Mouse (Mus musculus) intestine, postnatal 0 days (tissue): ENCODE measurements around the gene A630001G21Rik. TPM values are rescaled to one million over a fixed set of nuclear protein-coding genes. Genes with fewer than 3 reads are reported as not detected.

Source experiments
- ATAC-seq: fragments of 200-750 bp; cut with Nextera tagmentation; 2 replicates; pipeline ENCODE4 v1.8.0; 2017; ENCODE audit warnings: mild to moderate bottlenecking, moderate TSS enrichment, moderate library complexity
- H3K27ac ChIP-seq: fragments of 300-500 bp; sonication (generic); 2 replicates; pipeline ENCODE4 v1.5.1; 2014; ENCODE audit warnings: mild to moderate bottlenecking, low read depth, low read length, moderate library complexity
- H3K27me3 ChIP-seq: fragments of 300-500 bp; sonication (generic); replicated peaks from 2 replicates; pipeline ENCODE4 v1.6.1; 2014; ENCODE audit warnings: low read length, mixed read lengths; ENCODE audit not compliant: control insufficient read depth, insufficient read depth
- H3K36me3 ChIP-seq: fragments of 300-500 bp; sonication (generic); 2 replicates; pipeline ENCODE4 v1.6.1; 2014; ENCODE audit warnings: mild to moderate bottlenecking, moderate library complexity; ENCODE audit not compliant: control insufficient read depth, insufficient read depth
- H3K4me1 ChIP-seq: fragments of 300-500 bp; sonication (generic); replicated peaks from 2 replicates; pipeline ENCODE4 v1.6.1; 2014; ENCODE audit warnings: antibody characterized with exemption, low read length, mixed read lengths; ENCODE audit not compliant: control insufficient read depth, insufficient read depth
- H3K4me2 ChIP-seq: fragments of 300-500 bp; sonication (generic); replicated peaks from 2 replicates; pipeline ENCODE4 v1.6.1; 2014; ENCODE audit warnings: low read depth, mild to moderate bottlenecking, moderate library complexity
- H3K4me3 ChIP-seq: fragments of 300-500 bp; sonication (generic); 2 replicates; pipeline ENCODE4 v1.5.1; 2014; ENCODE audit warnings: low read depth, low read length
- H3K9ac ChIP-seq: fragments of 300-500 bp; sonication (generic); 2 replicates; pipeline ENCODE4 v1.6.1; 2014; ENCODE audit warnings: mild to moderate bottlenecking, low read depth, low read length
- H3K9me3 ChIP-seq: fragments of 300-500 bp; sonication (generic); 2 replicates; pipeline ENCODE4 v1.6.1; 2016; ENCODE audit warnings: mixed run types; ENCODE audit not compliant: control insufficient read depth
- CTCF ChIP-seq: sonication (generic); IDR thresholded peaks from 2 replicates; pipeline ENCODE4 v1.5.1; 2016; ENCODE audit warnings: low read depth, mild to moderate bottlenecking, control low read depth, antibody characterized with exemption, moderate library complexity
- WGBS: fragments of 180-500 bp; shearing (Covaris S2); extraction: QIAGEN DNeasy Blood & Tissue Kit; methylation state at CpG from one replicate; pipeline ENCODE4 v1.1.7; 2014; 5-methylcytosine and 5-hydroxymethylcytosine counted together
- microRNA-seq: library from miRNA; unstranded; fragments of <30 nt; microRNA quantifications from one replicate; pipeline ENCODE4, GENCODE M21; 2016
- polyA plus RNA-seq: library from polyadenylated mRNA; unstranded; fragments of >200 nt; fragmentation: Nextera tagmentation; extraction: Ambion mirVana; gene quantifications from 2 replicates; pipeline ENCODE4 v1.2.1, GENCODE M21; 2015

A630001G21Rik gene
- polyA plus RNA-seq, 1 experiment from 2014 or later = 0.55 TPM

GRCm38 (mm10) chr1:85693280-85693679, 85.2 kb downstream of the A630001G21Rik start:
- ATAC-seq = no peak
- WGBS = 68% methylated on average over 3 of the region's 3 CpGs

GRCm38 (mm10) chr1:85692281-85692680, 86.2 kb downstream of the A630001G21Rik start:
- no peaks in the 10 kb centered on the region for H3K36me3 ChIP-seq
- H3K9ac ChIP-seq = no peak overlapping the region
- no peak overlapping the region for H3K4me3 ChIP-seq
- ATAC-seq = no peak
- no peaks in the 10 kb centered on the region for H3K4me1 ChIP-seq
- H3K4me2 ChIP-seq = no peak overlapping the region
- TF ChIP-seq CTCF = no peak
- WGBS = 71% methylated on average over 1 of the region's 1 CpGs
- H3K27ac ChIP-seq = no peak overlapping the region
- H3K9me3 ChIP-seq = no peaks in the 10 kb centered on the region
- no peaks in the 10 kb centered on the region for H3K27me3 ChIP-seq

More at GRCm38 (mm10) chr1:85693280-85693679, 85.2 kb downstream of the A630001G21Rik start:
- no peak for TF ChIP-seq CTCF
- no peak overlapping the region for H3K27ac ChIP-seq
- no peaks in the 10 kb centered on the region for H3K36me3 ChIP-seq
- no peak overlapping the region for H3K4me2 ChIP-seq
- H3K9me3 ChIP-seq = no peaks in the 10 kb centered on the region
- H3K4me1 ChIP-seq = no peaks in the 10 kb centered on the region
- no peak overlapping the region for H3K9ac ChIP-seq
- no peaks in the 10 kb centered on the region for H3K27me3 ChIP-seq
- no peak overlapping the region for H3K4me3 ChIP-seq

- Histone ChIP-seq H3K36me3 (no peaks in the 10 kb centered on the region), H3K27ac (no peak overlapping the region), H3K4me1 (no peaks in the 10 kb centered on the region), H3K9ac (no peak overlapping the region), H3K9me3 (no peaks in the 10 kb centered on the region), H3K27me3 (no peaks in the 10 kb centered on the region), H3K4me2 (no peak overlapping the region), H3K4me3 (no peak overlapping the region)
- WGBS = 85% methylated on average over 3 of the region's 3 CpGs
- TF ChIP-seq CTCF = no peak
- ATAC-seq = no peak
These were observed 87.9 kb downstream of the A630001G21Rik start for GRCm38 (mm10) chr1:85690544-85690943.

- Histone ChIP-seq H3K36me3 (no peaks in the 10 kb centered on the region), H3K27ac (no peak overlapping the region), H3K9me3 (no peaks in the 10 kb centered on the region), H3K27me3 (no peaks in the 10 kb centered on the region), H3K4me1 (no peaks in the 10 kb centered on the region), H3K4me3 (no peak overlapping the region), H3K9ac (no peak overlapping the region), H3K4me2 (no peak overlapping the region)
- no peak for ATAC-seq
- no peak for TF ChIP-seq CTCF
- 56% methylated on average over 5 of the region's 5 CpGs for WGBS
These were observed 91.1 kb downstream of the A630001G21Rik start for GRCm38 (mm10) chr1:85687346-85687745.

- TF ChIP-seq CTCF = no peak
- H3K4me2 ChIP-seq = no peak overlapping the region
- no peaks in the 10 kb centered on the region for H3K36me3 ChIP-seq
- H3K9me3 ChIP-seq = no peaks in the 10 kb centered on the region
- no peak for ATAC-seq
- no peak overlapping the region for H3K9ac ChIP-seq
- no peaks in the 10 kb centered on the region for H3K4me1 ChIP-seq
- 52% methylated on average over 5 of the region's 5 CpGs for WGBS
- no peak overlapping the region for H3K4me3 ChIP-seq
- H3K27ac ChIP-seq = no peak overlapping the region
- H3K27me3 ChIP-seq = no peaks in the 10 kb centered on the region
These were observed 91.8 kb downstream of the A630001G21Rik start for GRCm38 (mm10) chr1:85686666-85687065.

- WGBS = 72% methylated on average over 4 of the region's 4 CpGs
- TF ChIP-seq CTCF = no peak
- Histone ChIP-seq H3K9me3 (no peaks in the 10 kb centered on the region), H3K27me3 (no peaks in the 10 kb centered on the region), H3K4me1 (no peaks in the 10 kb centered on the region), H3K36me3 (no peaks in the 10 kb centered on the region), H3K4me3 (no peak overlapping the region), H3K4me2 (no peak overlapping the region), H3K9ac (no peak overlapping the region), H3K27ac (no peak overlapping the region)
- ATAC-seq = no peak
These were observed 98.2 kb downstream of the A630001G21Rik start for GRCm38 (mm10) chr1:85680226-85680625.

Small RNA genes within 50 kb of the gene (microRNA-seq; reads per million reads assigned to microRNA genes)
- gene Gm25472 (not detected), gene Mir8096 (not detected)

Other genes with a start within 250 kb of the A630001G21Rik start
- not detected in 2 replicates for gene G530012D18Rik, start 203.0 kb downstream of the A630001G21Rik start, polyA plus RNA-seq
- 0.91 and 1.6 TPM in 2 replicates for gene Sp110, start 179.8 kb downstream of the A630001G21Rik start, polyA plus RNA-seq
- gene Sp140, start 178.3 kb downstream of the A630001G21Rik start, polyA plus RNA-seq = 1.6 and 1.8 TPM in 2 replicates
- gene Sp100, start 128.7 kb downstream of the A630001G21Rik start, polyA plus RNA-seq = 4.2 and 6.2 TPM in 2 replicates
- gene Cab39, start 14.8 kb upstream of the A630001G21Rik start, polyA plus RNA-seq = 33.8 and 36.6 TPM in 2 replicates
- 112 and 113 TPM in 2 replicates for gene Itm2c, start 115.6 kb upstream of the A630001G21Rik start, polyA plus RNA-seq
- 0.13 and 0.22 TPM in 2 replicates for gene 4933407L21Rik, start 149.8 kb upstream of the A630001G21Rik start, polyA plus RNA-seq
- gene Gpr55, start 182.4 kb upstream of the A630001G21Rik start, polyA plus RNA-seq = 0.30 and 0.42 TPM in 2 replicates
- not detected in 2 replicates for gene Spata3, start 238.2 kb upstream of the A630001G21Rik start, polyA plus RNA-seq